Mouse (Mus musculus): Measurements from ENCODE around the gene Fam78b. TPM values are rescaled to one million over a fixed set of nuclear protein-coding genes. Genes with fewer than 3 reads are reported as not detected.

Gene Fam78b
- 15.3 and 15.9 TPM in 2 replicates for polyA plus RNA-seq (2015; fragmentation: Nextera tagmentation; extraction: Ambion mirVana)

GRCm38 (mm10) chr1:167001174-167001843 lies at the start of gene Fam78b:
TSS of gene Fam78b (plus strand) at chr1:167001417.
- Histone ChIP-seq H3K27ac (peak within 1 kb of the TSS; percentile 98), H3K36me3 (replicated peaks) (no peaks in the 10 kb centered on the region), H3K4me3 (peak within 1 kb of the TSS; percentile 90), H3K27me3 (replicated peaks) (no peaks in the 10 kb centered on the region), H3K9ac (peak within 1 kb of the TSS; percentile 82), H3K4me2 (peak within 1 kb of the TSS; percentile 82), H3K4me1 (peaks cover 35% of the 10 kb centered on the region), H3K9me3 (no peaks in the 10 kb centered on the region)
- peak; percentile 83 for ATAC-seq (replicated peaks)
- under 1% methylated on average over 44 of the region's 85 CpGs for WGBS

GRCm38 (mm10) chr1:166964508-166964907 lies 36.7 kb upstream of the Fam78b start:
- H3K4me2 ChIP-seq = no peak overlapping the region
- H3K27ac ChIP-seq = no peak overlapping the region
- ATAC-seq (replicated peaks) = no peak
- H3K9ac ChIP-seq = no peak overlapping the region
- no peak overlapping the region for H3K4me3 ChIP-seq
- H3K9me3 ChIP-seq = no peaks in the 10 kb centered on the region
- no peaks in the 10 kb centered on the region for H3K36me3 ChIP-seq (replicated peaks)
- no peaks in the 10 kb centered on the region for H3K4me1 ChIP-seq
- no peaks in the 10 kb centered on the region; the same call in 1 of the 2 replicates for H3K27me3 ChIP-seq (replicated peaks)
- WGBS = 38% methylated on average over 10 of the region's 10 CpGs

GRCm38 (mm10) chr1:166968271-166968670 lies 32.9 kb upstream of the Fam78b start:
- 74% methylated on average over 5 of the region's 5 CpGs for WGBS
- no peaks in the 10 kb centered on the region for H3K36me3 ChIP-seq (replicated peaks)
- no peak overlapping the region for H3K27ac ChIP-seq
- H3K9me3 ChIP-seq = no peaks in the 10 kb centered on the region
- ATAC-seq (replicated peaks) = no peak
- no peaks in the 10 kb centered on the region; the same call in 1 of the 2 replicates for H3K27me3 ChIP-seq (replicated peaks)
- H3K9ac ChIP-seq = no peak overlapping the region
- no peak overlapping the region for H3K4me2 ChIP-seq
- no peaks in the 10 kb centered on the region for H3K4me1 ChIP-seq
- no peak overlapping the region for H3K4me3 ChIP-seq

- ATAC-seq (replicated peaks) = no peak
These were observed 27.5 kb upstream of the Fam78b start for GRCm38 (mm10) chr1:166973731-166974130.

GRCm38 (mm10) chr1:166978611-166979010 lies 22.6 kb upstream of the Fam78b start:
- WGBS = 53% methylated on average over 5 of the region's 5 CpGs
- Histone ChIP-seq H3K27me3 (replicated peaks) (no peaks in the 10 kb centered on the region), H3K4me2 (no peak overlapping the region), H3K36me3 (replicated peaks) (no peaks in the 10 kb centered on the region), H3K27ac (peak overlapping the region; percentile 18; the same call in 1 of the 2 replicates), H3K9me3 (no peaks in the 10 kb centered on the region), H3K4me1 (peaks cover 6% of the 10 kb centered on the region), H3K9ac (no peak overlapping the region), H3K4me3 (no peak overlapping the region)
- ATAC-seq (replicated peaks) = 0 out of 2 replicates have a peak, but pooled peaks have one; percentile 45

More at GRCm38 (mm10) chr1:166973731-166974130, 27.5 kb upstream of the Fam78b start:
- Histone ChIP-seq H3K27me3 (replicated peaks) (no peaks in the 10 kb centered on the region), H3K4me3 (no peak overlapping the region), H3K9ac (no peak overlapping the region), H3K36me3 (replicated peaks) (no peaks in the 10 kb centered on the region), H3K27ac (no peak overlapping the region), H3K9me3 (no peaks in the 10 kb centered on the region), H3K4me1 (peaks cover 6% of the 10 kb centered on the region), H3K4me2 (no peak overlapping the region)
- 95% methylated on average over 3 of the region's 3 CpGs for WGBS

GRCm38 (mm10) chr1:166994266-166994665 lies 7.0 kb upstream of the Fam78b start:
- WGBS = 73% methylated on average over 5 of the region's 5 CpGs
- no peak overlapping the region for H3K4me3 ChIP-seq
- no peak for ATAC-seq (replicated peaks)

GRCm38 (mm10) chr1:166996250-166996649 lies 5.0 kb upstream of the Fam78b start:
- ATAC-seq (replicated peaks) = no peak
- no peak overlapping the region for H3K4me2 ChIP-seq
- no peak overlapping the region for H3K4me3 ChIP-seq
- H3K36me3 ChIP-seq (replicated peaks) = no peaks in the 10 kb centered on the region
- H3K27me3 ChIP-seq (replicated peaks) = no peaks in the 10 kb centered on the region
- H3K27ac ChIP-seq = no peak overlapping the region
- no peaks in the 10 kb centered on the region for H3K9me3 ChIP-seq
- WGBS = 91% methylated on average over 8 of the region's 8 CpGs
- H3K4me1 ChIP-seq = peaks cover 5% of the 10 kb centered on the region
- H3K9ac ChIP-seq = no peak overlapping the region

More at GRCm38 (mm10) chr1:166994266-166994665, 7.0 kb upstream of the Fam78b start:
- Histone ChIP-seq H3K9me3 (no peaks in the 10 kb centered on the region), H3K4me2 (no peak overlapping the region), H3K27ac (no peak overlapping the region), H3K4me1 (no peaks in the 10 kb centered on the region), H3K27me3 (replicated peaks) (no peaks in the 10 kb centered on the region), H3K9ac (no peak overlapping the region), H3K36me3 (replicated peaks) (no peaks in the 10 kb centered on the region)

- 81% methylated on average over 7 of the region's 7 CpGs for WGBS
- Histone ChIP-seq H3K27me3 (replicated peaks) (no peaks in the 10 kb centered on the region), H3K9ac (no peak overlapping the region), H3K4me3 (no peak overlapping the region), H3K4me1 (peaks cover 5% of the 10 kb centered on the region), H3K36me3 (replicated peaks) (no peaks in the 10 kb centered on the region), H3K4me2 (no peak overlapping the region), H3K27ac (no peak overlapping the region), H3K9me3 (no peaks in the 10 kb centered on the region)
- ATAC-seq (replicated peaks) = no peak
These were observed 4.4 kb upstream of the Fam78b start for GRCm38 (mm10) chr1:166996811-166997210.

- peak overlapping the region; percentile 82 for H3K9ac ChIP-seq
- no peaks in the 10 kb centered on the region for H3K9me3 ChIP-seq
- peak; percentile 80 for ATAC-seq (replicated peaks)
- no peaks in the 10 kb centered on the region for H3K36me3 ChIP-seq (replicated peaks)
- H3K4me2 ChIP-seq = peak overlapping the region; percentile 82
- peak overlapping the region; percentile 98 for H3K27ac ChIP-seq
- no peaks in the 10 kb centered on the region for H3K27me3 ChIP-seq (replicated peaks)
- under 1% methylated on average over 42 of the region's 76 CpGs for WGBS
- H3K4me3 ChIP-seq = peak overlapping the region; percentile 90
- peaks cover 35% of the 10 kb centered on the region for H3K4me1 ChIP-seq
These were observed 566 bp upstream of the Fam78b start for GRCm38 (mm10) chr1:167000529-167001173.

- H3K4me1 ChIP-seq = peaks cover 35% of the 10 kb centered on the region
- no peaks in the 10 kb centered on the region for H3K36me3 ChIP-seq (replicated peaks)
- no peaks in the 10 kb centered on the region for H3K27me3 ChIP-seq (replicated peaks)
- H3K9me3 ChIP-seq = no peaks in the 10 kb centered on the region
- peak overlapping the region; percentile 82 for H3K9ac ChIP-seq
- peak overlapping the region; percentile 82 for H3K4me2 ChIP-seq
- WGBS = under 1% methylated on average over 30 of the region's 30 CpGs
- H3K27ac ChIP-seq = peak overlapping the region; percentile 98
- H3K4me3 ChIP-seq = peak overlapping the region; percentile 90
- ATAC-seq (replicated peaks) = peak; percentile 0
These were observed 748 bp downstream of the Fam78b start for GRCm38 (mm10) chr1:167001844-167002485.

- H3K36me3 ChIP-seq (replicated peaks) = no peaks in the 10 kb centered on the region
- no peaks in the 10 kb centered on the region for H3K9me3 ChIP-seq
- peak overlapping the region; percentile 98 for H3K27ac ChIP-seq
- under 1% methylated on average over 19 of the region's 19 CpGs for WGBS
- peak overlapping the region; percentile 82 for H3K9ac ChIP-seq
- H3K4me1 ChIP-seq = peaks cover 35% of the 10 kb centered on the region
- H3K4me3 ChIP-seq = peak overlapping the region; percentile 90
- ATAC-seq (replicated peaks) = 0 out of 2 replicates have a peak, but pooled peaks have one; percentile 15
- peak overlapping the region; percentile 82 for H3K4me2 ChIP-seq
- no peaks in the 10 kb centered on the region for H3K27me3 ChIP-seq (replicated peaks)
These were observed 1.3 kb downstream of the Fam78b start for GRCm38 (mm10) chr1:167002486-167002850.

GRCm38 (mm10) chr1:167004621-167005020 lies 3.4 kb downstream of the Fam78b start:
- H3K4me3 ChIP-seq = no peak overlapping the region
- peaks cover 39% of the 10 kb centered on the region for H3K4me1 ChIP-seq
- no peak for ATAC-seq (replicated peaks)
- no peak overlapping the region for H3K9ac ChIP-seq
- H3K9me3 ChIP-seq = no peaks in the 10 kb centered on the region
- WGBS = 81% methylated on average over 2 of the region's 2 CpGs
- no peaks in the 10 kb centered on the region for H3K27me3 ChIP-seq (replicated peaks)
- H3K4me2 ChIP-seq = peak overlapping the region; percentile 33
- no peak overlapping the region for H3K27ac ChIP-seq
- H3K36me3 ChIP-seq (replicated peaks) = no peaks in the 10 kb centered on the region

All from midbrain, embryonic 15.5 days (tissue).